Mouse (Mus musculus) inflammation-experienced regulatory T-cells, adult 6 months (primary cell): ENCODE results near the gene Abcb4. TPM values are rescaled to one million over a fixed set of nuclear protein-coding genes. Genes with fewer than 3 reads are reported as not detected.
A peak's percentile ranks its signal among the peaks of the same experiment; 100 is the strongest.
"Not testable (repeated sequence)": the region's sequence is repeated elsewhere in the genome, so short reads cannot be mapped to it uniquely, and the experiment has no call there.

Experiments used
- ATAC-seq: one replicate; pipeline ENCODE4 v1.8.0; 2017
- polyA plus RNA-seq, 3 experiments: library from polyadenylated mRNA; unstranded; fragments of 100-300 nt; shearing (Covaris generic); gene quantifications; one replicate each; pipeline ENCODE4 v1.2.1; 2017

The Abcb4 gene
- 1 to 10 TPM in 1 of 3 experiments, under 1 TPM in 1, not detected in 1; 0.77 to 1.0 TPM for polyA plus RNA-seq

DNA sequence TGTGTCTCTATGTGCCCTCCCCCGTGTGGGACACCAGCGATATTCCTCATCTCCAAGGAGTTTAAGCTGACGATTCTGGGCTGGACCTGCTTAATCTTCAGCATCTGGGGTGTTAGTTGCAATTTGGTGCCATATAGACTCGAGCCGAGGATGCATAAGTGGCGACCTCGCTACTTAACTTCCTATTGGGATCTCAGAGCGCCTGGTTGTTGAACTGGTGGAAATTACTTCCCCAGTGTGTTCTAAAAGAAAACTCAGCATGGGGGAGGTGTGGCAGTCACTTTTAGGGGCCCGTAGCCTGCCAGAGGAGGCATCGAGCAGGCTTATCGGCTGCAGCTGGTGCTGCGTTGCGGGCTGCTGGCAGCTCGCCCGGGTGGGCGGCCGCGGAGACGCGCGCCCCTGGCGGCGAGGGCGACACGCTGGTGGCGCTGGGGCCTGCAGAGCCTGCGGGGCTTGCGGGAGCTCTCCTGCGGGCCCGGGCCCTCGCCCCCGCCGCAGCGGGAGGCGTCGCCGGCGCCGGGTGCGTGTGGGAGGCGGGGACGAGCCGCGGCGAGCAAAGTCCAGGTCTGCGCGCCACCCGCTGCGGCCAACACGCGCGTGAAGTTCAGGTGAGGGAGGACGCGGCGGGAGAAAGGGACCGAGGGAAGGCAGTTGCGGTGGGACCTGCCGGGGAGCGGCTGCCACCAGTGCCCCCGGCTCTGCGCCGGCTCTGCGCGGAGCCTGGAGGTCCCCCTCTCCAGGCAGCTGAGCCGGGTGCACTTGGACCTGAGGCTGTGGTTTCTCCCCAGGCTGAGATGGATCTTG is at the start of gene Abcb4:
Abcb4 (plus strand) TSS at position 418 of the 804 bp plus-strand sequence.
- peak; percentile 79 for ATAC-seq

DNA sequence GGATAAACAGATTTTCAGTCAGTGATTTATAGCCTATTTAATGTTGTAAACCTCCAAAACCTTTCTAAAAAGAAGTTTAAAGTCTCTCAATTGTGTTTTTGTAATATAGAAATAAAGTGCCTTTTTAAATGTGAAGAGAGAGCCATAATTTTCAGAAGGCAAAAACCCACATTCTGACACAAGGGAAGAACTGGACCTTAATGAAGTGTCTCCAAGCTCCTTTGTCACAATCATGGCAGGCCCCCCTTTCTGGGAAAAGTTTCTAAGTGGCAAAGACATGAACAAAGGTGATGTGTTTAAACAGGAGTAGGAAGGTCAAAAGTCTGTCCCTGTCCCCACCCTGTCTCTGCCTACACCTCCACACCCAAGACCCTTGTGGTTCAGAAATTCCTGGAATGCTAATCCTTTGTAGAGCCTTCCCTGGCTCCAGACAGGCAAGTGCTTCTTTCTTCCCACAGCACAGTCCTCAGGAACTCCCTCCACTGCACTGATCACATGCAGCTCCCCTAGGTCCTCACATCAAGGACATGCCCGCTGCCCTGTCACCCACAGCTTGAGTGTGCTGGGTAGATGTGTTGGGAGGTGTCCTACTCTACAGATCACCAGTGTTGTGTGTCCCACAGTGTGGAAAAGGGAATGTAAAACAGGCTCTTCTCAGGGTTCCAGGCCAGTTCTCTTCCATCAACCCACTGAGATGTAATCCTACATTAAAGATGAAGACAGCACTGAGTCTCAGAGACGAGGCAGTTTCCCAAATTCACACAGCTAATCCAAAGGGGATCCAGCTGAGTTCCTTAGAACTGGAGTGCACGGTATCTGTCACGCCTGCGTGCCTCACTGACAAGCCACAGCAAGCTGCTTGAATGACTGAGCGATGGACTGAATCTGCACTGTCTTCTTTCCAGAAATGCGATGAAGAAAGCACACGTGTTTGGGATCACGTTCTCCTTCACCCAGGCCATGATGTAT is 44.6 kb upstream of the Abcb4 start:
- ATAC-seq, result not testable (repeated sequence)

DNA sequence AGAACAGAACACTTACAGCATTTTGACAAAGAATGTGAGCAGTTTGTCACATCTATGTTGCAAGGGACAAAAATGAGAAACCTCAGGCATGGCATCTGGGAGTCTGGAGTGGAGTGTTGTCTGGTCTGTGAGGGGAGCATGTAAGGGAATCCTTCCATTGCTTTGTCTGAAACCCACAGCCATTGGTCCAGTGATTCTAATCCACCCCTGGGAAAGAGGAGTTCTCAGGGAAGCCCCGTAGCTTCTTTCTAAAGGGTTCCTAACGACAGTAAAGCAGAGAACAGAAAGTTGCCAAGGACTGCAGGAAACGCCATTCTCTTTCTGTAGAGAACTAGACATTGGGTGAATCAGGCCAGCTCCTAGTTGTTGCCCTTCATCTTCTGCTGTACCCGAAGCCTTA is 42.7 kb upstream of the Abcb4 start:
- no peak for ATAC-seq

DNA sequence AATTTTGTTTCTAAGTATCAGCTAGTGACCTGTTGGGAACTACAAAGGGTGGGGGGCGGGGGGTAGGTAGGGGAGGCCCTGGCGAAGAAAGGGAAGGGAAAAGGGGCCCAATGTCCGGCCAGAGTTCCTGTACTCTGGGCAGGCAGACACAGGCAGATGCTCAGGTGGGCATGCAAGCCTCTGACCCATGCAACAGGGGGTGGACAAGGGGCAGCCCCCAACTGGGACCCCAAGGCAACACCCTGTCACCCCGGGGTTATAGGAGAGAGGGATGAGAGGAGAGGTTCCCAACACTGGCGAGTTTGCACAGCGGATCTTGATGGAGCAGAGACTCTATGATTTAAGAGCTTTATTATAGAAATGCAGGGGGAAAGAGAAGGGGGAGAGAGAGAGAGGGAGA is 36.3 kb upstream of the Abcb4 start:
- no peak for ATAC-seq

DNA sequence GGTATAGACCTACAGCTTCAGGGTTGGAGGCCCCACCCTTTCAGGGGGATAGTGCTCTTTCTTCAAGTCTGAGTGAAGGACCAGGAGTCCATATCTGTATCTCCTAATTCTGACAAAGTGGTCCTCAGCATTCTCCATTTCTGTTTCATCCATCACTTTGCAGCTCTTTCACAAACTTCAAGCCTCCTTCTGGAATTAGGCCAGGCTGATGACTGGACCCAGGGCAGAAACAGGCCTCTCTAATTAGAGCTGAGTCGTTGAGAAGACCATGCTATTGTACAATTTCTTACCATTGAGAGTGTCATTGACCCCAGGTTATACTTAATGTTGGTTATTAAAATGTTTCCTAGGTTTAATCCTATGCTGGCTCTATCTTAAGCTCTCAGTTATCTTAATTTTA is 31.7 kb upstream of the Abcb4 start:
- no peak for ATAC-seq

DNA sequence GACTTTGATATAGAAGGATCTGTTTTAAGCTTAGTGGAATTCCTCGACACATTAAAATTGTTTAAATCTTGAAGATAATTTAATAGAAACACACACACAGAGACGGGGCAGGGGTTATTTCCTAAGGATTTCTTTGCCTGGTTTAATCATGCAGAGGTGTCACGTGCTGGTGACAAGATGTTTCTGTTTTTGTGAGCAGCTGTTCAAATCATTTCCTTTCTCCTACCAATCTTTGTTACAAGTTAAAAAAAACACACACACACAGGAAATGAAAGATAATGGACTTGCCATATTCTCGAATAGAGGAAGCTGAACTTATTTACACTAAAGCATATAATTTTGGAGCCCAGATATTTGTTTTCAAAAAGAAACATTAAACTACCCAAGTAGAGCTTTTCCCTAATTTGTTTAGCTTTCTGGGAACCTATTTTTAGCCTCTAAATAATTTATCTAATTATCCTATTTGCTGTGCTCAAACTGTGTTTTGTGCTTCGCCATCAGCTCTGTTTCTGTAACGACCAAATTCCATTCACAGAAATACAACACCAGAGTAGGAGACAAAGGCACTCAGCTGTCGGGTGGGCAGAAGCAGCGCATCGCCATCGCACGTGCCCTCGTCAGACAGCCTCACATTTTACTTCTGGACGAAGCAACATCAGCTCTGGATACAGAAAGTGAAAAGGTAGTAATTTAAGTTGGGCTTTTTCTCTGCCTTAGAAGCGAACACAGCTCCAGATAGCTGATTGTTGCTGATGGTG is 29.8 kb upstream of the Abcb4 start:
- ATAC-seq, result peak; percentile 75

DNA sequence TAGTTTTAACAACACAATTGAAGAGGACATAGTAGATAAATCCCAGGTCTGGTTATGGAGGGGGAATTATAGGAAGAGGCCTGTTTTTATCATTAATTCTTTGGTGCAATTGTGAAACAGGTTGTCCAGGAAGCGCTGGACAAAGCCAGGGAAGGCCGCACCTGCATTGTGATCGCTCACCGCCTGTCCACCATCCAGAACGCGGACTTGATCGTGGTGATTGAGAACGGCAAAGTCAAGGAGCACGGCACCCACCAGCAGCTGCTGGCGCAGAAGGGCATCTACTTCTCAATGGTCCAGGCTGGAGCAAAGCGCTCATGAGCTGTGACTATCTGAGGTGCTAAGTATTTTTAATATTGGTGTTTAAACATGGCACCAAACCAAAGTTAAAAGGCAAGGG is 27.9 kb upstream of the Abcb4 start:
- ATAC-seq, result not testable (repeated sequence)

DNA sequence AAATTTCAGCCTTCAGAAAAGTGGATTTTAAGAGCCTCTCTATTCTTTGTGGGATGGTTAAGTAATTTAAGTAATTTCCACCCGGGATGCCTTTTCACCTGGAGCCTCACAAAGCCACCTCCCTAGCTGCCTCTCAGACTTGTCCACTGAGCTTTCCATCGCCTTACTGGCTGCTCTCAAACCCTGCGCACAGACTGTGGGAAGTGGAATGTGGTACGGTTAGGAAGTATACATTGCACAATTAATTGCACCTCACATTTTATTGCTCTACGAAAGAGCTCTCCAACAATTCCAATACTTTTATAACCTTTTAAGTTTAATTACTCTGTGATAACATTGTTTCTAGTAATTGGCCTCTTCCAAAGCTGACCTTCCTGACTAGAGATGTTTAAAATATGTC is 27.2 kb upstream of the Abcb4 start:
- ATAC-seq, result no peak

DNA sequence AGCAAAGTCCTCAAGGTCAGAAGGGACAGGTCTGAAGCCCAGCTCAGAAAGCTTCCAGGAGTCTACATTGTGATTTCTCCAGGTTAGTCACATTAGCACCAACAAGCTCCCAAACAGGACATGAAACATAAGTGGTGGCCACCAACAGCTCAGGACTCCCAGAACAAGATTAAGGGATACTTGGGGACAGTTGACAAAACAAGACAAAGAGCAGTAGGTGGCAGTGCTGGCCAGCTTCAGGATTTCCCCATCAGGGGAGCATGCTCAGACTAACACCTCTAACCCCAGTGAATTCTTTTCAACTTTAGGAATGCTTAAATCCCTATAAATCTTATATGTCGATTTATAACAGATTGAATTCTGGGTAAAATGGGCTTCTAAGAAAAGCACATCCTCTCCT is 25.5 kb upstream of the Abcb4 start:
- no peak for ATAC-seq

DNA sequence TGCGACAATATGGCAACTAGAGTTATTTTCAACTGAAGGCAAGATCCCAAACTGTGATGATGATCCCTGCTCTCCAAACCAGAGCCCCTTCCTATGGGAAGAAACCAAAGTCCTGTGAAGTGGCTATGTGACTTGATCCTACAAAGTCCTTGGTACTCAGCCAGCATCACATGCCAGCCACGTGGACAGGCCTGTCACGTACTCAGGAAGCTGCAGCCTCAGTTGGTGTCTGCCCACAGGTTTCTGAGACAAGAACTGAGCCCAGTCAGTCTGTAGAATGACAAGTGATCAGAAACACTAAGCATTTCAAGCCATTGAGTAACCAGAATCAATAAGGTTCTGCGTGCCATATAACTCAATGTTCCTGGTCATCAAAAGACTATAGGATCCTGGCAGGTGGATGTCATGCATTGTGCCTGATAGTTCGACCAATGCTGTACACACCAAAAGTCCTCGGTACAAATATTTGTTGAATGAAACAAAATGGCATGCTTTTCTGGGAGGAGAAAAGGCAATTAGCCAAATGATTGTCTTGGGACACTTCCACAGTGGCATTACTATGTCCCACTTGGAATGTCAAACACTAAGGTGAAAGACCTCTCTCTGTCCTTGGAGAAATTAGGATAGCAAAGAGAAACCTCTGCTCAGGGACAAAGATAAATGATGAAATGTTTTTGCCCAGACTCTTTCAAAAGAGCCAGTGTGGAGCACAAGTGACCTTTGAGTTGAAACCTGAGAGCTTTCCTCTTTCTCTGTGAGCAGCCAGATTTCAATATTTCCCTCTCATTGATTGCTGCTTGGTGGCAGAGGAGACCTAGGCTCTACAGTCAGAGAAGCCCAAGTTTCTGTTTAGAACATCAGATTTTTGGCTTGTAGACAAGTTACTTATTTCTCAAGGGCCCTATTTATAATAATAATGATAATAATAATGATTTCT is 20.3 kb upstream of the Abcb4 start:
- no peak for ATAC-seq

DNA sequence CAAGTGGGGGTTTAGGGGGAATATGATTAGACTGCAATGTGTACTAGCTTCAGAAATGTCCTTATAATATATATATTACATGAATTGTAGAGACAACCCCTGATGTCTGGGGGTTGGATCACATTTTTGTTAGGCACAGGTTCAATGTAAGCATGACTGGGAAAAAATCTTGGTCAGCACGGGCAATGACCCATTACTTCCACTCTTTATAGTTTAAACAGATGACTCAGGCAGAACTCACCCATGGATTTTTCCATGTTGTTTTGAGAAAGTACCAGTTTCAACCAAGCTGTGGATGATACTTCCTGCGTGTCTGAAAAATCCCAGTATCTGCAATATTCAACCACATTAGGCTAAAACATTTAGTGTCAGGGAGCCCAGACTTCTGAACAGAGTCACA is 16.4 kb upstream of the Abcb4 start:
- ATAC-seq, result no peak

DNA sequence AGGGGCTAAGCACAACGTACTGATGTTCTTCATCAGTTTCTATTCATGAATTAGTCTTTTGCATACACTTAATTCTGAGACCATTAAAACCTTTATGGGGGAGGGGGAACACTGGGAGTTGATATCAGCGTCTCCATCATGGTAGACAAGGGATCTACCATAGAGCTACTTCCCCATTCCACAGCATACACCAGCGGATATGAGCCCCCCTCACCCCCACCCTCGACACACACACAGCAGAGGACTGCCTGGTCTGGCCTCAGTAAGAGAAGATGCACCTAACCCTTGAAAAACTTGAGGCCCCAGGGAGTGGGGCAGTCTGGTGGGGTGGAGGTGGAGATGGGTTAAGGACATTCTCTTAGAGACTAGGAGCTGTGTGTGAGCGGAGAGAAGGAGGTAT is 15.7 kb upstream of the Abcb4 start:
- ATAC-seq, result no peak

DNA sequence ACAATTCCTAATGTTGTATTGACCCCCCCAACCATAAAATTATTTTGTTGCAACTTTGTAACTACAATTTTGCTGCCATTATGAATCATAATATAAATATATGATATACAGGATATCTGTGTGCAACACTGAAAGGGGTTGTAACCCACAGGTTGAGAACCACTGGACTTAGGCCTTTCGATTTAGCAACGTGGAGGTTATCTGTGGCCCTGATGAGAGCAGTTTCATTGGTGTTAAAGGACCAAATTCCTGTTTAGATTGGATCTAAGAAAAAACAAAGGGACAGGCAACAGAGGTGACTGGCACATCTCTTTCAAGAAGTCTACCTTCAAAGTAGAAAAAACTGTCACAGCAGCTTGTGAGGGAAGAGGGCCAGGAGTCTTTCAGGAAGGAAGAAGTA is 7.7 kb upstream of the Abcb4 start:
- no peak for ATAC-seq

DNA sequence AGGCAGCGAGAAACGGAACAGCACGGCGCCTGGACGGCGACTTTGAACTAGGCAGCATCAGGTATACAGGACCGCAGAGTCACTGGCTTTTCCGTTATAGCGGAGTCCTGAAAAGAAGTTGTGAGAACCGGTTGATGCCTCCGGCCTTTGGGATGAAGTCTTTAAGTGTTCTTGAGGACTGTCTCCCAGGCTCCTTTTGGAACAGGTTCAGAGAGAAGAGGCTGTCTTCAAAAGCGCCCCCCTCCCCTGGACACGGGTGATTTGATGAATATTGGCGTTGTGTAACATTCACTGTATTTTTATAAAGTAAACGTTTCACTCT is 548 bp downstream of the Abcb4 start:
- peak; percentile 46 for ATAC-seq

DNA sequence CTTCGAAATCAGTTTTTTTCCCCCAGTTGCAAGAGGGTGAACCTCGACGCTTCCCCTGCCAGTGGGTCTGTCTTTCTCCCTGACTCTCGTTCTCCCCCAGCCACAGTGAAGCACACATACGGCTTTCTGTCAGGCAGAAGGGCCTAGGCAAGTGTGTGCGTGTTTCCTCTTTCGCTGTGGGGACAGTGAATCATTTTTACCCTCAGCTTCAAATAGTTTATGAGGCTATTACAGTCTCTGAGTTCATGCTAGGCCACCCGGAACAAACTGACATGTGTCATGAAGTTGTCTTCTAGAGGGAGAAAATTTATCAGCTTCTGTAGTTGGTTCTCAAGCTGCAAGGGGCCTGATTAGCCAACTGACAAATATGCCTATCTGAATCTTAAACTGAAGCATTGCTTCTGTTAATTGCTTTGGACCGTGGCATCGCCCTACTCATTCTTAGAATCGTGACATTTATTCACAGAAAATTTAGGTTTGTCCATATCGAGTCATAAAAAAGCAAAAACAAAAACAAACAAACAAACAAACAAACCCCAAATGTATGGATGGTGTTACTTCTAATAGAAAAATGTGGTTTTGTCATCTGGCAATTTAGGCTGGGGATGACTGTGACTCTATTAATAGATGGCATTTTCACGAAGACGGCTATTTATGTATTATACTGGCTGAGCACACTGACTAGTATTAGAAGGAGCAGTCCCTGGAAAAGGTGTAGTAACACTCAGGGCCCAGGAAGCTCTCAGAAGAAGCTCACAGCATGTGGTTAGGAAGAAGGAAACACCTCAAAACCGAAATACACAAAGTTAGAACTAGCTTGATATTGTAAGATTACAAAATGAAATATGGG is 1.3 kb downstream of the Abcb4 start:
- no peak for ATAC-seq

DNA sequence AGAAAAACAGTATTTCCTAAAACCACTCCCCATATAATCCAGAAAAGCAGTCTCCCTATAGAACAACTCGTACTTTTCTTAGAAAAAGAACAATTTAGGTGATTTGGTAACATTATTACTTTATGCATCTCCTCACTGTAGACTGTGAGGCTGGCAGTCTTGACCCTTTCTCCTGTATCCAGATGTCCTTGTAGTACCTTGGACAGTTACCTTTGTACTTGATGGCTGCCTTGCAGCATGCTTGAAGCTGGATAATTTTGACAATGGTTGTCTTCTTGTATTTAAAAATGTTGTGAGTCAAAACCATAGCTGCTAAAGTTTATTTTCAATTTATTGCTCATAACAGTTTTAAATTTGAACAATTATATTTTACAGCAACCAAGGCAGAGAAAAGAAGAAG is 2.7 kb downstream of the Abcb4 start:
- no peak for ATAC-seq

DNA sequence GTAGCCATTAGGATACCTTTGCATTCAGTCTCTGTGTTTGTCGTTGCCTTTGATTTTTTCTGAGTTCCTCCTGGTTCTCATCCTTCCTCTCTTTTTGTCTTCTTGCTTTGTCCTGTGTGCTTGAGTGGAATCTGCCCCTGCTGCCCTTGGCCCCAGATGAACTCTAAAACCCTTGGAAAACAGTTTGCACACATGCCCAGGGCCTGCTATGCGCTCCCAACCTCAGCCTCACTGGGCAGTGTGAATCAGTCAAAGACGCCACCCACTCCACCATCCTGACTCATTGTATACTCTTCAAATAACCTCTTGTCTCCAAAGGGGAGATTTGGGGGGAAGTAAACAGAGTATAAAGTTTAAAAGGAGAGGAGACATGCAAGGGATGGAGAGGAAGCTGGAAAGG is 4.7 kb downstream of the Abcb4 start:
- no peak for ATAC-seq

DNA sequence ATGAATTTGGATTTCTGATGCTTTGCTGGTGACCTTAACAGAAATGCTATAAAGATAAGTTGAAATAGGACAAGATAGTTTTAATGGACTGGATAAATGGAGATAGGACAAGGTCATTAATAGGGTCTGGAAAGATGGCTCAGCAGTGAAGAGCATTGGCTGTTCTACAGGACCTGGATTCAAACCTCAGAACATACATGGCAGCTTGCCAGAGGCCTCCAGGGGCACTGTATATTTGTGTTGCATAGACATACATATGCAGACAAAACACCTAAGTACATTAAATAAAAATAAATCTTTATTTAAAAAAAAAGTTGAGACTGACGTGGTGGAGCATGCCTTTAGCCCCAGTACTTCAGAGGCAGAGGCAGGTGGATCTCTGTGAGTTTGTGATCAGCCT is 7.5 kb downstream of the Abcb4 start:
- ATAC-seq, result no peak

DNA sequence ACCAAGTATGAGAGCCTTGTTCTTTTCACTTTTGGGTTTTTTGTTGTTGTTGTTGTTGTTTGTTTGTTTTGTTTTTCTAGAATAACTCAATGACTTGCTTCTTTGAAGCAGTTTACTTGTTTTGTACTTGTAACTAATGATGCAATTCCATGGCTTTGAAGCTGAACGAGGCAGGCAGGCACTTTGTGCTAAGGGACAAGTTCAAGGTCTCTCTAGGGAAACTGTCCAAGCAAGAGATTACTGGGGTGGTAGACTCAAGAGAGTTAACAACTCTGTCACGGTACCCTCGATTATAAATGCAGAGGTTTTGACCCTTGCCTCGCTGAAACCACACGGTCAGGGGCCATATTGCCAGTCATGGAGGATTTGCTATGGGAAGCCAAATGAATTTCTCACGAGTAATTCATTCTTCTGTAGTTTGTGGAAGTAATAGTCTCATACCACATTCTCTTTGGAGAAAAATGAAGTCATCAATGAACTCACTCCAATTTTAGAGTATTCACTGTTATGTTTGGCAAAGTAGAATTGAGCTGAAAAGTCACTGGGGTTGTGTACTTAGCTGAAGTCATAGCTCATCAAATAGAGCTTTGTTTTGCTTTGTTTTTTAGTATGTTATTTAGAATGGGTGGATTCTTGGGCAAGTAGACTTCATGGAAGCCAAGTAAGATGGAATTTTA is 8.8 kb downstream of the Abcb4 start:
- ATAC-seq, result no peak

DNA sequence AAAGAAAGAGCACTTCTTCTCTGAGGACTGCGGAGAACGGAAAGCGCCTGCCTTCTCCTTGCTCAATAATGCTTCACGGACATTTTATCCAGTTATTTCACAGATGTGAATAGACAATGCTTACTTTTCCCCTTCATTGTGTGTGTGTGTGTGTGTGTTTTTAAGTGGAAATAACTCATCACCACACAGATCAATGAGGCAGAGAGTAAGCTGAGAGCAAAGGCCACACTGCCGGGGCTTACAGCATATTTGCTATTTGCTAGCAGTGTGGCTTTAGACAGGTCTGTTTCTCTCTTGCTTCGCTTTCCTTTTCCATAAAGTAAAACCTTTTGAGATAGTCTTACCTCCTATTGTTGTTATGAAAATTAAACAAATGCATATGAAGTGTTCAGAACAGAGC is 11.0 kb downstream of the Abcb4 start:
- ATAC-seq, result no peak
